Mouse (Mus musculus) E14TG2a.4 (cell line): Measurements from ENCODE around the gene Fam208b.

Experiments used
- CTCF ChIP-seq: conservative IDR thresholded peaks from 2 replicates; pipeline ENCODE4 v1.5.1; 2014; ENCODE audit warnings: low read length
- NANOG ChIP-seq: IDR thresholded peaks from 2 replicates; pipeline ENCODE4 v1.6.1; 2014; ENCODE audit warnings: borderline replicate concordance, low read length, mixed read lengths

- TF ChIP-seq CTCF (no peak), NANOG (no peak)
Measured at GRCm38 (mm10) chr13:3642538-3642937, 31.6 kb upstream of the Fam208b start.
